Mouse (Mus musculus): ENCODE results near the gene Itprid1. TPM values are rescaled to one million over a fixed set of nuclear protein-coding genes. Genes with fewer than 3 reads are reported as not detected.

Gene Itprid1
- total RNA-seq, 2 experiments from 2014 or later: not detected

GRCm38 (mm10) chr6:55880886-55881285 is 44.2 kb downstream of the Itprid1 start:
- intact Hi-C loops (cut with DNase I): no loop called here
- peak in 1 of 2 experiments; percentile 1 for DNase-seq

- intact Hi-C loops (cut with DNase I): no loop called here
- no peak for DNase-seq
Measured at GRCm38 (mm10) chr6:55887598-55887997, 50.9 kb downstream of the Itprid1 start.

GRCm38 (mm10) chr6:55901568-55902328 is 65.1 kb downstream of the Itprid1 start:
- no peak for DNase-seq
- intact Hi-C loops (cut with DNase I): no loop called here

GRCm38 (mm10) chr6:55902329-55902605 is 65.6 kb downstream of the Itprid1 start:
- intact Hi-C loops (cut with DNase I): no loop called here
- no peak for DNase-seq

GRCm38 (mm10) chr6:55919206-55919605 is 82.5 kb downstream of the Itprid1 start:
- intact Hi-C loops (cut with DNase I): no loop called here
- no peak for DNase-seq

GRCm38 (mm10) chr6:55920282-55920720 is 83.6 kb downstream of the Itprid1 start:
- no peak for DNase-seq
- intact Hi-C loops (cut with DNase I): no loop called here

GRCm38 (mm10) chr6:55920866-55921630 is 84.4 kb downstream of the Itprid1 start:
- no peak for DNase-seq
- intact Hi-C loops (cut with DNase I): no loop called here

- intact Hi-C loops (cut with DNase I): loop anchor here (10.0 kb wide), 1 partner anchor 710 kb away; no protein-coding TSS in a partner anchor
Measured at GRCm38 (mm10) chr6:55944709-55945108, 108.0 kb downstream of the Itprid1 start.

GRCm38 (mm10) chr6:55950345-55951110 is 113.8 kb downstream of the Itprid1 start:
- peak; percentile 34 to 50 for DNase-seq
- intact Hi-C loops (cut with DNase I): loop anchor here (1.0 to 5.0 kb wide), 3 partner anchors 233 to 558 kb away; no protein-coding TSS in a partner anchor

More at GRCm38 (mm10) chr6:55944709-55945108, 108.0 kb downstream of the Itprid1 start:
- no peak for DNase-seq

- intact Hi-C loops (cut with DNase I): loop anchor here (1.0 to 10.0 kb wide), 2 partner anchors 76 to 502 kb away; no protein-coding TSS in a partner anchor
- DNase-seq: no peak
Measured at GRCm38 (mm10) chr6:55972998-55973397, 136.3 kb downstream of the Itprid1 start.

- intact Hi-C loops (cut with DNase I): loop anchor here (10.0 kb wide), 1 partner anchor 495 kb away; no protein-coding TSS in a partner anchor
- DNase-seq: no peak
Measured at GRCm38 (mm10) chr6:55979766-55980165, 143.1 kb downstream of the Itprid1 start.

GRCm38 (mm10) chr6:56008711-56009110 is 172.0 kb downstream of the Itprid1 start:
- intact Hi-C loops (cut with DNase I): no loop called here
- DNase-seq: no peak

- intact Hi-C loops (cut with DNase I): no loop called here
- no peak for DNase-seq
Measured at GRCm38 (mm10) chr6:56012384-56012783, 175.7 kb downstream of the Itprid1 start.

- intact Hi-C loops (cut with DNase I): no loop called here
- DNase-seq: no peak
Measured at GRCm38 (mm10) chr6:56017291-56017994, 180.7 kb downstream of the Itprid1 start, which contains the start of gene Ppp1r17. Ppp1r17 (plus strand) TSS chr6:56017497.

- intact Hi-C loops (cut with DNase I): no loop called here
- no peak for DNase-seq
Measured at GRCm38 (mm10) chr6:56019632-56020031, 182.9 kb downstream of the Itprid1 start.

GRCm38 (mm10) chr6:56025533-56025932 is 188.8 kb downstream of the Itprid1 start:
- DNase-seq: peak in 1 of 2 experiments; percentile 5
- intact Hi-C loops (cut with DNase I): no loop called here

GRCm38 (mm10) chr6:56027318-56027717 is 190.6 kb downstream of the Itprid1 start:
- no peak for DNase-seq
- intact Hi-C loops (cut with DNase I): no loop called here

GRCm38 (mm10) chr6:56027966-56028365 is 191.3 kb downstream of the Itprid1 start:
- no peak for DNase-seq
- intact Hi-C loops (cut with DNase I): no loop called here
